17 mouse cellular contexts compared by ENCODE assay signal in the genomic region with DNA sequence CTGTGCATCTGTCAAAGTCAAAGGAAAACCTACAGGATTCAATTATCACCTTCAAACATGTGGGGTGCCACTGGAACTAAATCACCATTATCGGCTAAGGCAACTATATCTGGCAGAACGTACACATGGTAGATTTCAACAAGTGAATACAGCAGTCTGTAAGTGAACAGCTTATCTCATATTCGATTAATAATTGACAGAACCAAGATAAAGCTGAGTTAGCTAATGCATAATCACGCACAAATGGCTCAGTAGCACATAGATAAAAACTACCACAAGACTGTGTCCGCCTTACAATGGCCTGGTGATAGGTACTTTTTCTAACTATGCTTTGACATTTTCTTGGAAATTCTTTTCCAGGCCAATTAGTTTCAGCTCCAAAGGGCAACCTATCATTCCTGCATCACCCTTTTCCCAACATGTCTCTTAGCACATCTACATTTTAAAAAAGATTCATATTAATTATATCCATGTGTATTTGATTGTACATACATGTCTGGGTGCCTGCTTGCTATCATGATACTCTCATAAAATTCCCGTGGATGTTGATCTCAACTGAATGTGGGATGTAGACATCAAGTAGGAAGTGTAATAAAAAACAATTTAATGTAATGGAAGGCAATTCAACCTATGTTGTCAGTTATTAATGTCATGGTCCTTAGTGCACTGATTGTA.
"Had no signal": no experiment of that assay in that cellular context is flagged by ENCODE, and none has a peak within 500 bp of the region (broad histone marks: within the 10 kb centered on the region; RNA-seq: fewer than 3 reads in every experiment).

No protein-coding gene starts in this region.

- H3K4me1 ChIP-seq: midbrain, embryonic 12.5 days; midbrain, embryonic 15.5 days; neural tube, embryonic 12.5 days; neural tube, embryonic 15.5 days had no signal

- H3K9me3 ChIP-seq: midbrain, embryonic 12.5 days; midbrain, embryonic 15.5 days; neural tube, embryonic 12.5 days; neural tube, embryonic 15.5 days had no signal

- H3K27ac ChIP-seq: left cerebral cortex, adult 2 months; liver, embryonic 14.5 days; midbrain, embryonic 12.5 days; midbrain, embryonic 15.5 days; neural tube, embryonic 12.5 days; neural tube, embryonic 15.5 days had no signal

- H3K36me3 ChIP-seq: midbrain, embryonic 12.5 days; midbrain, embryonic 15.5 days; neural tube, embryonic 12.5 days; neural tube, embryonic 15.5 days had no signal

- DNase-seq: kidney, adult 18-20 months; kidney, adult 9 months; kidney, postnatal 25 days; layer of hippocampus, postnatal 36 days; lung, adult 2 months; lung, postnatal 14 days; lung, postnatal 4 days; right cerebral cortex, adult 18-20 months; right cerebral cortex, postnatal 14 days; right cerebral cortex, postnatal 4 days; thymus, postnatal 36 days had no signal

- H3K4me2 ChIP-seq: midbrain, embryonic 12.5 days; midbrain, embryonic 15.5 days; neural tube, embryonic 12.5 days; neural tube, embryonic 15.5 days had no signal

- H3K9ac ChIP-seq: liver, embryonic 14.5 days; midbrain, embryonic 12.5 days; midbrain, embryonic 15.5 days; neural tube, embryonic 12.5 days; neural tube, embryonic 15.5 days had no signal

- H3K4me3 ChIP-seq: left cerebral cortex, adult 2 months; midbrain, embryonic 12.5 days; midbrain, embryonic 15.5 days; neural tube, embryonic 12.5 days; neural tube, embryonic 15.5 days had no signal

- H3K27me3 ChIP-seq: midbrain, embryonic 12.5 days; midbrain, embryonic 15.5 days; neural tube, embryonic 12.5 days; neural tube, embryonic 15.5 days had no signal

- ATAC-seq: midbrain, embryonic 15.5 days had no signal
